Mouse (Mus musculus) kidney, adult 8-10 months (tissue): ENCODE data around the gene Hbp1.

Experiments used
- DNase-seq, 2 experiments: peaks; one replicate each; pipeline ENCODE4 v3.0.0; 2022

Gene Hbp1

DNA sequence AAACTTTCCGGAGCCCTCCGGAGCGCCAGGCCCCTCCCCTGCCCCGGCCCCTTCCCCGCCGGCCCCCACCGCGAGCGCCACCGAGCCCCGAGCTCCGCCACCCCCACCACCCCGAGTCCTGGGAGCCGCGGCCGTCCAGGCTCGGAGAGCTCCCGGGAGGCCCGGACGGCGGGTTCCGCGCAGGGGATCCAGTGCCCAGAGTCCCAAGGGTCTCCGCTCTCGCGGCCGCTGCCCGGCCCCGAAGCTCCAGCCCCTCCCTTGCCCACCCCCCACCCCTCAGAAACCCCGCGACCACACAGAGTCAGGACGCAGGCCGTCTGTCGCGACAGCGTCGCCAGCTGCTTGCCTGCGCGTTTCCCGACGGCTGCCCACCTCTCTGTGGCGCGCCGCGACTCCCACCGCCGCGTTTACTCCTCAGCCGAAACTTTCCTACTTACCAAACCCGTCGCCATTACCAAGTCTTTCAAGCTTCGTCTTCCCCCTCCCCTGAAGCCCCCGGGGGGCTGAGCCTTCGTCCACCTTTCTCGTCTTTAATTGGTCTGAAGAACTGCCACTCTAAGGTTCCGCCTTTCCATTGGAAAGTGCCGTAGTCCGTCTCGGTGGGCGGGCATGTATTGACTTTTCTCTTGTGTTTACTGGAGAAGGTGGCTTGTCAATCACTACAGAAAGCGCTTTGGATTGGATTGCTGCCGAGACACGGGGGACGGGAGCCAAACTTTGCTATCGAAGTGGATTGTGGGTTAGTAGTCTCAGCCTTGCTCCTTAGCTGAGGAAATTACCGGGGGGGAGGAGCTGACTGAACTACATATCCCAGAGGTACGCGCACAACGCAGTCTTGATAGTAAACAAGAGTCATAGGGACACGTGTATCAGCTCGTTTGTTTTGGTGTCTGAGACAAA, at the start of gene Hbp1:
Gene Hbp1 (minus strand): TSS at position 777 of the 900 bp plus-strand sequence.
- peak; percentile 100 for DNase-seq

DNA sequence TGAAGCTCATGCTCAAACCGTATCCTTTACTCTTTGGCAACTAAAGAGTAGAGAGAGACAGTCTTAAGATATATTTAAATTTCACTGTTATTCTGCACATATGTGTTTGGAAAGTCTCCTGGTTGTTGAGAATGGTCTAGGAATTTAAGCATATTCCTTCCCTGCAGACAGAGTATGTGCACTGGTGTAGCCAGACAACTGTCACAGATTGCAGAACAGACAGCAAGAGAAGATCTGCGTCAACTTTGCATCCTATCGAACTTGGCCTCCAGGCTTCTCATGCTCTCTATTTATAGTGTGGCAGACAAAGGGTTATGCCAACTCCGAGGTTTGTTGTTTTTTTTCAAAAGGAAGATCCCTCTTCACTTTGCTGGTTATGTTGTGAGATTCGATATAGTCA, 48.4 kb upstream of the Hbp1 start:
- DNase-seq = no peak

GRCm38 (mm10) chr12:31997328-31997878, 47.1 kb upstream of the Hbp1 start:
- no peak for DNase-seq

- no peak for DNase-seq
These were observed 46.5 kb upstream of the Hbp1 start for GRCm38 (mm10) chr12:31996877-31997276.

DNA sequence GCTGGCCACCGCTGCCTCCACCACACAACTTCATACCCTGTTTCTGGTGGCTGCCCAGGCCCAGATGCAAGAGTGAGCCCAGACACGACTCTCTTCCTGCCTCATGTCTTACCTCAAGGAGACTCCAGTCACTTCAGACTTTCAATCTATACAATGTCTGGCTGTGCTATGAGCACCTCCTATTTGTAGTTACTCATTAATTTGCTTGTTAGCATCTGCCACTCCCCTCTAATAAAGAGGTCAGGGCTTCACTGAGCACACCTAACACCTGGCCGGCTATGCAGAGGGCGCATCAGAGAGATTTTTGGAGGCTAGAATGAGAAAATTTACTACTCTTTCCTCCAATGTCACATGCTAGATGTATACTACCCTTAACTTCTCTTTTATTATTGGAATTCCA, 40.2 kb upstream of the Hbp1 start:
- DNase-seq = no peak

- no peak for DNase-seq
These were observed 39.4 kb upstream of the Hbp1 start for GRCm38 (mm10) chr12:31989726-31990125.

DNA sequence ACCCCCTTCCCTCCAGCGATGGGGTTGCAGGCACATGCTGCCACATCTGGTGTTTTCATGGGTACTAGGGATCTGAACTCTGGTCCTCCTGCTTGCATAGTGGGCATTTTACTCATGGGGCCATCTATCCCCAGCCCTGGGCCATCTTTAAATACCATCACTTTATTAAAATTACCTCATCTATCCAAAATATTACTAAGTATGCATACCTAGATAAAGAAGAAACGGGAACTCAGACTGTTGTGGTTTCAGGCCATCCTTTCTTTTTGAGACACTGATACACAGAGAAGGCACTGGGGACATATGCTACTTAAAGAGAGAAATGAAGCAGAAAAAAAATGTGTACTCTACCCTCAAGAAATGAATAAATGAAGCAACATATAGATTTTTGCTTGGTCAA, 36.1 kb upstream of the Hbp1 start:
- DNase-seq = no peak

DNA sequence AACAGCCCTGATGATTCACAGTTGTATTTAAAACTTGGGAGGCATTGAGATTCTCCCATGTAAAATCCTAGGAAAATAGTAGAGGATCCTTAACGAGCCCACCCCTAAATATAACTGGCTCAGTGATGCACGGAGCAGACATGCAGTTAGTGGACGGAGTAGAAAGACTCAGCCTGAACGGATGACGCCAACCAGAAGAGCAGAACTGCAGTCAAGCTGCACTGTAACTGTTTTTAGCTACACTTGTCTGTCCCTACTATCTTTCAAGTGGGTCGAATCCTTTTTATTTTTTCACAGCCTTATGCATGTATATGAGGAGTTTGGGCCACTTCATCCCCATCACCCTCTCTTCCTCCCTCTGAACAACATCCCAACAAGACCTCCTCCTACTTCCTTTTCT, 35.4 kb upstream of the Hbp1 start:
- no peak for DNase-seq

DNA sequence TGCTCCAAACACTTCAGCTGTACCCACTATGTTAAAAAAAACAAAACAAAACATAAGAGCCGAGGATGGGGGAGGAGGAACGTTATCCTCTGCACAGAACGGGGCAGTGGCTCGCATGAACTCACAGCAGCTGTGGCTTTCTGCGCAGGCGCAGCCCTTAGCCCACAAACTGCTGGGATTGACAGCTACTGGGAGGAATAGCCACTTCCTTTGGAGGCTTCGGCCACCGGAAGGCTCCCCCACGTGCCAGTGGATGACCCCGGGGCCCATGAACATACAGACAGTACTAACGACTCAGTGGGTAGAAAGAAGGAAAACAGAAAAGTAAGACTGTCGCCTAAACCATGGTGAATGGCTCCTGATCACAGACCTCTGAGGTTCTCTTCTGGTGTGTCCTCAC, 34.3 kb upstream of the Hbp1 start:
- DNase-seq = no peak

GRCm38 (mm10) chr12:31984206-31984605, 33.9 kb upstream of the Hbp1 start:
- DNase-seq = no peak

GRCm38 (mm10) chr12:31983769-31984168, 33.4 kb upstream of the Hbp1 start:
- DNase-seq = no peak

GRCm38 (mm10) chr12:31983238-31983637, 32.9 kb upstream of the Hbp1 start:
- DNase-seq = no peak

- no peak for DNase-seq
These were observed 27.4 kb upstream of the Hbp1 start for GRCm38 (mm10) chr12:31977613-31978195.

- DNase-seq = peak in 1 of 2 experiments; percentile 17
These were observed 26.2 kb upstream of the Hbp1 start for GRCm38 (mm10) chr12:31976544-31976943.

DNA sequence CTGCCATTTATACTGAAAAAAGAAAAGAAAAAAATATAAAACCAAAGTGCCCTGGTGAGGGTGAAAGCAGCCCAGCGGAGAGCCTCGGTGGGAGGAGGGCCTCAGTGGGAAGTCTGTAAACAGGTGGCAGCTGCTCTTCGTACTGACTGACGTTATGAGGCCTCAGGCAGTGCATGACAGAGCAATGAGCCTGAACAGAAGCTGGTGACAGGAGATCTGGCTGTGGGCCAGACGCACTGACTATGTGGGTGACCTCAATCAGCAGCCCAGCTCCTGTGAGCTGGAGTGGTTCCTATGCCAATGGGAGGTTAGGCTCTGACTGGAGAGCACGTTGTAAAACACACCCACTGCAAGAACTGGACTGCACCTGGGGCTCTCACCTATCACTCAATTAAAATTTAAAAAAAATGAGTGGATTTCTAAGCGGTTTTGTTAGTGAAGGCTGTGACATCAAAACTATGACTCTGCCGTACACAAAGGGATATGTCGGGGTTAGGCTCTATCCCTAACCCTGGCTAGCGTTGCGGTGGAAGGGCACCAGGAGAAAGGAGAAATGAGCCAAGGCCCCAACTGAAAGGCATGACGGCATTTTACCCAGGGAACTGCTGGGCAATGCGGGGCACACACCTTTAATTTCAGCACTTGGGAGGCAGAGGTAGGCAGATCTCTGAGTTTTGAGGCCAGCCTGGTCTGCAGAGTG, 23.3 kb upstream of the Hbp1 start:
- DNase-seq = peak; percentile 60 to 61

DNA sequence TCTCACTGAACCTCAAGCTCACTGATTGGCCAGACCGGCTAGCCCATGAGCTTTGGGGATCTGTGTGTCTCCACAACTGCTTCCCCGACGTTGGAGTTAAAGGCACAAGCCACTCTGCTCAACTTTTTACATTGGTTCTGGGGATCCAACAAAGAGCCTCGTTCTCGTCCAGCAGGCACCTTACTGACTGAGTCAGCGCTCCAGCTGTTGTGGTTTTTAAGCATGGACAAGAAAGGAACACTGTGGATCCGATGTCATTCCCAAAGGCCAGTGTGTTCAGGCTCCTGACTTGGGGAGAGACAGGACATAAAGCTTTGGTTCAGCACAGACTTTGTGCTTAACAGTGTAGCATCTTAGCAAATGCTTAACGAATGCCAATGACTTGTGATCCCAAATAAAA, 21.2 kb upstream of the Hbp1 start:
- DNase-seq = no peak

GRCm38 (mm10) chr12:31969111-31969510, 18.8 kb upstream of the Hbp1 start:
- no peak for DNase-seq

DNA sequence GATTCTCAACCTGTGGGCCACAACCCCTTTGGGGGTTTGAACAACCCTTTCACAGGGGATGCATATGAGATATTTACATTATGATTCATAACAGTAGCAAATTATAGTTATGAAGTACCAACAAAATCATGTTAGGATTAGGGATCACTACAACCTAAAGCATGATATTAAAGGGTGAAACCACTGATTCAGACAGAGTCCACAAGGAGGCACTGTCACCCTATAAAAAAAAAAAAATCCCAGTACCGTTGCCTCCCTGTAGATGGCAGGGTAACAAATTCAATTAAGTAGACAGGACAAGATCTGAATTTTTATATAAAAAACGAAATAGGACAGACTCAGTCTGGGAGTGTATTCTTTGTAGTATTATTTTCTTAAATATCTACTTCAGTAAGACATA, 17.2 kb upstream of the Hbp1 start:
- peak; percentile 23 to 53 for DNase-seq

DNA sequence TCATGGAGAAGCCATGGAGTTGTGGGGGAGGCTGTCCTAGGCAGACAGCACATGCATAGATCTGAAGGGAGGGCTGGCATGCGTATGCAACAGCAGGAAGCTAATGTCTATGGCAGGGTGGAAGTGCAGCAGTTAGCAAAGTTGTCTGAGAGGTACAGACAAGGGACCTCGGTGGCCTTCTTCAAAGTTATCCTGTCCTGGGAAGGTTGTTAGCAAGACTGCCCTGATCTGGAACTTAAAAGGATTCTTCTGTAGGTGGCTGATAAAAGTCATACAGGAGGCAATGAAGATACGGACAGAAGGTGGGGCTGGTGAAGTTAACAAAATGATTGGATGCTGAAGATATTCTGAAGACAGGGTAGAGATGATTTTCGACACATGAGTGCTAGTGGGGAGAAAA, 16.1 kb upstream of the Hbp1 start:
- no peak for DNase-seq

GRCm38 (mm10) chr12:31965517-31966212, 15.3 kb upstream of the Hbp1 start:
- DNase-seq = no peak

- no peak for DNase-seq
These were observed 13.7 kb upstream of the Hbp1 start for GRCm38 (mm10) chr12:31964074-31964473.

- no peak for DNase-seq
These were observed 5.5 kb upstream of the Hbp1 start for GRCm38 (mm10) chr12:31955843-31956242.

- no peak for DNase-seq
These were observed 310 bp upstream of the Hbp1 start for GRCm38 (mm10) chr12:31950659-31951031.
